Mouse (Mus musculus): Measurements from ENCODE around the gene Casc3. TPM values are rescaled to one million over a fixed set of nuclear protein-coding genes. Genes with fewer than 3 reads are reported as not detected.

Gene Casc3
- polyA plus RNA-seq, 1 experiment from 2014 or later, result 34.8 TPM

- 53% methylated on average over 9 of the region's 9 CpGs for WGBS
- H3K27ac ChIP-seq (ENCODE audit: low read depth, low read length), result peak overlapping the region; percentile 62
- no peak overlapping the region for H3K4me3 ChIP-seq (ENCODE audit: low read depth, low read length)
- no peak for DNase-seq (ENCODE audit: low spot score)
- no peak overlapping the region for H3K9ac ChIP-seq (ENCODE audit: low read depth, low read length)
- H3K27me3 ChIP-seq (replicated peaks; ENCODE audit: control insufficient read depth, insufficient read depth, low read length), result no peaks in the 10 kb centered on the region
- ATAC-seq (replicated peaks; ENCODE audit: low FRiP score), result no peak
- no peaks in the 10 kb centered on the region for H3K9me3 ChIP-seq (ENCODE audit: control insufficient read depth, low read length)
- H3K4me1 ChIP-seq (replicated peaks; ENCODE audit: control insufficient read depth, insufficient read depth, low read length), result peaks cover 67% of the 10 kb centered on the region
- H3K4me2 ChIP-seq, result no peak overlapping the region; the same call in 1 of the 2 replicates
- H3K36me3 ChIP-seq (ENCODE audit: control insufficient read depth, insufficient read depth, low read length), result peaks cover 24% of the 10 kb centered on the region
Observed at GRCm38 (mm10) chr11:98765421-98766309, 39.0 kb upstream of the Casc3 start.

- Histone ChIP-seq H3K9ac (ENCODE audit: low read depth, low read length) (no peak overlapping the region), H3K36me3 (ENCODE audit: control insufficient read depth, insufficient read depth, low read length) (peaks cover 20% of the 10 kb centered on the region), H3K4me1 (replicated peaks; ENCODE audit: control insufficient read depth, insufficient read depth, low read length) (peaks cover 67% of the 10 kb centered on the region), H3K9me3 (ENCODE audit: control insufficient read depth, low read length) (no peaks in the 10 kb centered on the region), H3K27me3 (replicated peaks; ENCODE audit: control insufficient read depth, insufficient read depth, low read length) (no peaks in the 10 kb centered on the region), H3K4me2 (no peak overlapping the region; the same call in 1 of the 2 replicates), H3K4me3 (ENCODE audit: low read depth, low read length) (no peak overlapping the region), H3K27ac (ENCODE audit: low read depth, low read length) (peak overlapping the region; percentile 62; the same call in 1 of the 2 replicates)
- DNase-seq (ENCODE audit: low spot score) (no peak), ATAC-seq (replicated peaks; ENCODE audit: low FRiP score) (no peak)
- WGBS, result 47% methylated on average over 2 of the region's 2 CpGs
Observed at GRCm38 (mm10) chr11:98766346-98766745, 38.4 kb upstream of the Casc3 start.

- Histone ChIP-seq H3K9ac (ENCODE audit: low read depth, low read length) (0 out of 2 replicates have a peak overlapping the region, but pooled peaks have one; percentile 6), H3K36me3 (ENCODE audit: control insufficient read depth, insufficient read depth, low read length) (peaks cover 20% of the 10 kb centered on the region), H3K4me3 (ENCODE audit: low read depth, low read length) (peak overlapping the region; percentile 57; the same call in 1 of the 2 replicates), H3K27ac (ENCODE audit: low read depth, low read length) (peak overlapping the region; percentile 38; the same call in 1 of the 2 replicates), H3K27me3 (replicated peaks; ENCODE audit: control insufficient read depth, insufficient read depth, low read length) (no peaks in the 10 kb centered on the region), H3K4me2 (peak overlapping the region; percentile 93), H3K9me3 (ENCODE audit: control insufficient read depth, low read length) (no peaks in the 10 kb centered on the region), H3K4me1 (replicated peaks; ENCODE audit: control insufficient read depth, insufficient read depth, low read length) (peaks cover 71% of the 10 kb centered on the region)
- DNase-seq (ENCODE audit: low spot score) (no peak), ATAC-seq (replicated peaks; ENCODE audit: low FRiP score) (no peak)
- 73% methylated on average over 5 of the region's 5 CpGs for WGBS
Observed at GRCm38 (mm10) chr11:98766816-98767215, 37.9 kb upstream of the Casc3 start.

- Histone ChIP-seq H3K4me1 (replicated peaks; ENCODE audit: control insufficient read depth, insufficient read depth, low read length) (peaks cover 76% of the 10 kb centered on the region), H3K4me2 (peak overlapping the region; percentile 93), H3K27ac (ENCODE audit: low read depth, low read length) (peak overlapping the region; percentile 38; the same call in 1 of the 2 replicates), H3K4me3 (ENCODE audit: low read depth, low read length) (peak overlapping the region; percentile 57; the same call in 1 of the 2 replicates), H3K9ac (ENCODE audit: low read depth, low read length) (peak overlapping the region; percentile 6; the same call in 1 of the 2 replicates), H3K9me3 (ENCODE audit: control insufficient read depth, low read length) (no peaks in the 10 kb centered on the region), H3K36me3 (ENCODE audit: control insufficient read depth, insufficient read depth, low read length) (peaks cover 20% of the 10 kb centered on the region), H3K27me3 (replicated peaks; ENCODE audit: control insufficient read depth, insufficient read depth, low read length) (no peaks in the 10 kb centered on the region)
- DNase-seq (ENCODE audit: low spot score) (no peak), ATAC-seq (replicated peaks; ENCODE audit: low FRiP score) (peak; percentile 79)
- WGBS, result 9% methylated on average over 9 of the region's 9 CpGs
Observed at GRCm38 (mm10) chr11:98767276-98767675, 37.4 kb upstream of the Casc3 start.

GRCm38 (mm10) chr11:98767713-98768112, 37.0 kb upstream of the Casc3 start:
- Histone ChIP-seq H3K36me3 (ENCODE audit: control insufficient read depth, insufficient read depth, low read length) (peaks cover 20% of the 10 kb centered on the region), H3K9ac (ENCODE audit: low read depth, low read length) (peak overlapping the region; percentile 83), H3K4me2 (peak overlapping the region; percentile 93), H3K27me3 (replicated peaks; ENCODE audit: control insufficient read depth, insufficient read depth, low read length) (no peaks in the 10 kb centered on the region), H3K9me3 (ENCODE audit: control insufficient read depth, low read length) (no peaks in the 10 kb centered on the region), H3K4me3 (ENCODE audit: low read depth, low read length) (peak overlapping the region; percentile 57), H3K4me1 (replicated peaks; ENCODE audit: control insufficient read depth, insufficient read depth, low read length) (peaks cover 79% of the 10 kb centered on the region), H3K27ac (ENCODE audit: low read depth, low read length) (peak overlapping the region; percentile 98)
- WGBS, result 13% methylated on average over 4 of the region's 4 CpGs
- no peak for ATAC-seq (replicated peaks; ENCODE audit: low FRiP score)
- DNase-seq (ENCODE audit: low spot score), result no peak

GRCm38 (mm10) chr11:98768127-98769006, 36.3 kb upstream of the Casc3 start:
- Histone ChIP-seq H3K9ac (ENCODE audit: low read depth, low read length) (peak overlapping the region; percentile 83), H3K9me3 (ENCODE audit: control insufficient read depth, low read length) (no peaks in the 10 kb centered on the region), H3K27me3 (replicated peaks; ENCODE audit: control insufficient read depth, insufficient read depth, low read length) (no peaks in the 10 kb centered on the region), H3K4me3 (ENCODE audit: low read depth, low read length) (peak overlapping the region; percentile 57), H3K4me2 (peak overlapping the region; percentile 93), H3K27ac (ENCODE audit: low read depth, low read length) (peak overlapping the region; percentile 98), H3K4me1 (replicated peaks; ENCODE audit: control insufficient read depth, insufficient read depth, low read length) (peaks cover 80% of the 10 kb centered on the region), H3K36me3 (ENCODE audit: control insufficient read depth, insufficient read depth, low read length) (peaks cover 15% of the 10 kb centered on the region)
- 18% methylated on average over 39 of the region's 39 CpGs for WGBS
- peak; percentile 68 for ATAC-seq (replicated peaks; ENCODE audit: low FRiP score)
- no peak for DNase-seq (ENCODE audit: low spot score)

GRCm38 (mm10) chr11:98769007-98769954, 35.4 kb upstream of the Casc3 start:
- H3K4me2 ChIP-seq, result peak overlapping the region; percentile 93
- DNase-seq (ENCODE audit: low spot score), result no peak

More at GRCm38 (mm10) chr11:98769007-98769954, 35.4 kb upstream of the Casc3 start:
- WGBS, result 74% methylated on average over 25 of the region's 25 CpGs
- no peaks in the 10 kb centered on the region for H3K27me3 ChIP-seq (replicated peaks; ENCODE audit: control insufficient read depth, insufficient read depth, low read length)
- H3K4me1 ChIP-seq (replicated peaks; ENCODE audit: control insufficient read depth, insufficient read depth, low read length), result peaks cover 83% of the 10 kb centered on the region
- H3K36me3 ChIP-seq (ENCODE audit: control insufficient read depth, insufficient read depth, low read length), result peaks cover 8% of the 10 kb centered on the region
- H3K9ac ChIP-seq (ENCODE audit: low read depth, low read length), result peak overlapping the region; percentile 83
- ATAC-seq (replicated peaks; ENCODE audit: low FRiP score), result no peak
- peak overlapping the region; percentile 57 for H3K4me3 ChIP-seq (ENCODE audit: low read depth, low read length)
- H3K9me3 ChIP-seq (ENCODE audit: control insufficient read depth, low read length), result no peaks in the 10 kb centered on the region
- peak overlapping the region; percentile 98 for H3K27ac ChIP-seq (ENCODE audit: low read depth, low read length)

All from liver, embryonic 11.5 days (tissue).